Mouse (Mus musculus): ENCODE results near the gene Tnik. TPM values are rescaled to one million over a fixed set of nuclear protein-coding genes. Genes with fewer than 3 reads are reported as not detected.

Gene Tnik
- polyA plus RNA-seq, 1 experiment, result 23.6 TPM

DNA sequence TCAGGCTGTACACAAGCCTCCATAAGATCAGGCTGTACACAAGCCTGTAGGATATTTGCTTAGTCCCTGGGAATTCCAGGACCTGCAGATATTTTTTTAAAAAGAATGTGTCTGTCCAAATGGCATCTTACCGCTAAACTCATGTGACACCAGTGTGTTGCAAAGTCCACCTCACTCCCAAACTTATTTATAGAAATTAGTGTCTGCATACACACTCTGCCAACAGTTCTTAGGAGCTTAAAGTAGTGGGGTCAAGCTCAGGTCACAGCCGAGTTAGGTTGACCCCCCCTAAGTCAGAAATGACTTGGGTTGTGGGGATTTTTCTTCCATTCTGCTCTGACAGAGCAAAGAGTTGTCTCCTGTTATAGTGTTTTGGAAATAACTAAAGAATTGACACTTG lies 168.4 kb downstream of the Tnik start:
- no peak for DNase-seq
- Histone ChIP-seq H3K27me3 (ENCODE audit: control insufficient read depth, insufficient read depth, low read length) (no peaks in the 10 kb centered on the region), H3K4me1 (replicated peaks; ENCODE audit: control insufficient read depth, insufficient read depth, low read length) (no peaks in the 10 kb centered on the region), H3K36me3 (ENCODE audit: control insufficient read depth, insufficient read depth, low read length) (no peaks in the 10 kb centered on the region), H3K4me3 (ENCODE audit: control insufficient read depth, insufficient read depth, low read length) (no peak overlapping the region), H3K27ac (ENCODE audit: control insufficient read depth, insufficient read depth, low read length) (no peak overlapping the region)
- no peak for TF ChIP-seq CTCF (IDR thresholded peaks at IDR 0.05; ENCODE audit: borderline replicate concordance, control insufficient read depth, extremely low read depth, insufficient read depth, low read length, poor library complexity)
- no peak for TF ChIP-seq POLR2A (IDR thresholded peaks at IDR 0.05; ENCODE audit: control insufficient read depth, extremely low read depth, insufficient read depth, low read length, poor library complexity)
- WGBS, result 98% methylated on average over 2 of the region's 2 CpGs

DNA sequence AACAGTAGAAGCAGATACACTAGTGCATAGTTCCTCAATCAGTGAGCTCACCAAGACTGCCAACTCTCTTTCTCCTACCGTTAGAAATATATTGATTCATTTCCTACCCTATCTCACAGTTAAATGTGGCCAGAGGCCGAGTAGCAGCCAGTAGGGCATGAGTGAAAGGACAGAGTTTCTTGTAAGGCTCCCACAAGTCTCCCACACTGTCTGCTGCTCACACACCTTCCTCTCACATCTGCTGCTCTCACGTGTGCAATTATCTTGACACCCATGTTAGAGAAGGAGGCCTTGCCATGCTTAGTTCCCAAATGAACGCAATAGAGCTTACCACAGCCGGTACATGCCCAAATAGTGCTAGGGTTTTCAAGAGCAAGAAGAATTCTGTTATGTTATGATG lies 169.3 kb downstream of the Tnik start:
- WGBS, result 92% methylated on average over 5 of the region's 5 CpGs
- no peak overlapping the region for H3K27ac ChIP-seq (ENCODE audit: control insufficient read depth, insufficient read depth, low read length)
- H3K4me3 ChIP-seq (ENCODE audit: control insufficient read depth, insufficient read depth, low read length), result no peak overlapping the region
- H3K27me3 ChIP-seq (ENCODE audit: control insufficient read depth, insufficient read depth, low read length), result no peaks in the 10 kb centered on the region
- DNase-seq, result no peak
- no peaks in the 10 kb centered on the region for H3K4me1 ChIP-seq (replicated peaks; ENCODE audit: control insufficient read depth, insufficient read depth, low read length)
- no peaks in the 10 kb centered on the region for H3K36me3 ChIP-seq (ENCODE audit: control insufficient read depth, insufficient read depth, low read length)
- TF ChIP-seq CTCF (IDR thresholded peaks at IDR 0.05; ENCODE audit: borderline replicate concordance, control insufficient read depth, extremely low read depth, insufficient read depth, low read length, poor library complexity) (no peak), POLR2A (IDR thresholded peaks at IDR 0.05; ENCODE audit: control insufficient read depth, extremely low read depth, insufficient read depth, low read length, poor library complexity) (no peak)

DNA sequence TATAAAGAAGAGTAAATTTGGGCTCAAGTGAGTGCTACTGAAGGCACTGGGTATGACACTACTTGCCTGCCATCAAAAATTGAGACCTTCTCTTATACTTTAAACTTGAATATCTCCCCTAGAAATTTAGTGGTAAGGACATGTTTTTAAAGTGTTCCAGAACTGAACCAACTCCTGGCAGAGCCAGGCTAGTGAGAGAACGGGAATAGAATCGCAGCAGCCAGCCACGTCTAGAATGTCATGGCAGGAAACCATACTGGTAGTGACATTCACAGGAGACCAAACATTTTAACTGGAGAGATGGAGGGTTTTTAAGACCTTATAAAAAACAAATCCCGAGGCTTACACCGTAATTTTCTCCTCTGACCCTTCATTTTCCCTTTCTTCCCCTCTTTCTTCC lies 172.5 kb downstream of the Tnik start:
- Histone ChIP-seq H3K27me3 (ENCODE audit: control insufficient read depth, insufficient read depth, low read length) (no peaks in the 10 kb centered on the region), H3K36me3 (ENCODE audit: control insufficient read depth, insufficient read depth, low read length) (no peaks in the 10 kb centered on the region), H3K27ac (ENCODE audit: control insufficient read depth, insufficient read depth, low read length) (no peak overlapping the region), H3K4me3 (ENCODE audit: control insufficient read depth, insufficient read depth, low read length) (no peak overlapping the region), H3K4me1 (replicated peaks; ENCODE audit: control insufficient read depth, insufficient read depth, low read length) (no peaks in the 10 kb centered on the region)
- TF ChIP-seq CTCF (IDR thresholded peaks at IDR 0.05; ENCODE audit: borderline replicate concordance, control insufficient read depth, extremely low read depth, insufficient read depth, low read length, poor library complexity) (no peak), POLR2A (IDR thresholded peaks at IDR 0.05; ENCODE audit: control insufficient read depth, extremely low read depth, insufficient read depth, low read length, poor library complexity) (no peak)
- no peak for DNase-seq
- WGBS, result 98% methylated on average over 5 of the region's 5 CpGs

- 95% methylated on average over 5 of the region's 5 CpGs for WGBS
Measured at GRCm38 (mm10) chr3:28437429-28437828, 174.4 kb downstream of the Tnik start.

GRCm38 (mm10) chr3:28441545-28441944 lies 178.5 kb downstream of the Tnik start:
- Histone ChIP-seq H3K4me1 (replicated peaks; ENCODE audit: control insufficient read depth, insufficient read depth, low read length) (no peaks in the 10 kb centered on the region), H3K27me3 (ENCODE audit: control insufficient read depth, insufficient read depth, low read length) (no peaks in the 10 kb centered on the region), H3K36me3 (ENCODE audit: control insufficient read depth, insufficient read depth, low read length) (no peaks in the 10 kb centered on the region), H3K4me3 (ENCODE audit: control insufficient read depth, insufficient read depth, low read length) (no peak overlapping the region), H3K27ac (ENCODE audit: control insufficient read depth, insufficient read depth, low read length) (no peak overlapping the region)
- TF ChIP-seq CTCF (IDR thresholded peaks at IDR 0.05; ENCODE audit: borderline replicate concordance, control insufficient read depth, extremely low read depth, insufficient read depth, low read length, poor library complexity), result no peak
- TF ChIP-seq POLR2A (IDR thresholded peaks at IDR 0.05; ENCODE audit: control insufficient read depth, extremely low read depth, insufficient read depth, low read length, poor library complexity), result no peak
- 90% methylated on average over 4 of the region's 4 CpGs for WGBS
- DNase-seq, result no peak

More at GRCm38 (mm10) chr3:28437429-28437828, 174.4 kb downstream of the Tnik start:
- TF ChIP-seq POLR2A (IDR thresholded peaks at IDR 0.05; ENCODE audit: control insufficient read depth, extremely low read depth, insufficient read depth, low read length, poor library complexity), result no peak
- no peak for TF ChIP-seq CTCF (IDR thresholded peaks at IDR 0.05; ENCODE audit: borderline replicate concordance, control insufficient read depth, extremely low read depth, insufficient read depth, low read length, poor library complexity)
- H3K36me3 ChIP-seq (ENCODE audit: control insufficient read depth, insufficient read depth, low read length), result no peaks in the 10 kb centered on the region
- no peak for DNase-seq
- H3K27me3 ChIP-seq (ENCODE audit: control insufficient read depth, insufficient read depth, low read length), result no peaks in the 10 kb centered on the region
- H3K27ac ChIP-seq (ENCODE audit: control insufficient read depth, insufficient read depth, low read length), result no peak overlapping the region
- no peak overlapping the region for H3K4me3 ChIP-seq (ENCODE audit: control insufficient read depth, insufficient read depth, low read length)
- no peaks in the 10 kb centered on the region for H3K4me1 ChIP-seq (replicated peaks; ENCODE audit: control insufficient read depth, insufficient read depth, low read length)

DNA sequence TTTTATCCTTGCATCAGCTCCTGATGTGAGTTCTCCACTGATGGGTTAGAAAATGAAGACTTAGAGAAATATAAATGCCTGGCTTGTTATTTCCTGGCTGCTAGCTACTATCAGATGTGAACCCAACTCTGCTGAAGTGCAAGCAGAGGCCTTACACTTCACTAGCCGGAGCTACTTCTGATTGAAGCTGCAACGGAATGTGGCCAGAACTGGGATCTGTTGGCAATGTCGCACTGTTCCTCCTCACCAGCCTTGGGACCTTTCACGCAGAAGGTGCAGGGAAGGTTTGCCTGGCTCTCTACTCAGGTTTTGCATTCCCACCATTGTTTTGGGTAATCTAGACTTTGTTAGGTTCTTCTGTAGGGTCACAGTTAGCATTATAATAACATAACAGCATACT lies 179.1 kb downstream of the Tnik start:
- TF ChIP-seq CTCF (IDR thresholded peaks at IDR 0.05; ENCODE audit: borderline replicate concordance, control insufficient read depth, extremely low read depth, insufficient read depth, low read length, poor library complexity) (no peak), POLR2A (IDR thresholded peaks at IDR 0.05; ENCODE audit: control insufficient read depth, extremely low read depth, insufficient read depth, low read length, poor library complexity) (no peak)
- WGBS, result 97% methylated on average over 4 of the region's 4 CpGs
- H3K27me3 ChIP-seq (ENCODE audit: control insufficient read depth, insufficient read depth, low read length), result no peaks in the 10 kb centered on the region
- H3K36me3 ChIP-seq (ENCODE audit: control insufficient read depth, insufficient read depth, low read length), result no peaks in the 10 kb centered on the region
- H3K27ac ChIP-seq (ENCODE audit: control insufficient read depth, insufficient read depth, low read length), result no peak overlapping the region
- H3K4me1 ChIP-seq (replicated peaks; ENCODE audit: control insufficient read depth, insufficient read depth, low read length), result no peaks in the 10 kb centered on the region
- H3K4me3 ChIP-seq (ENCODE audit: control insufficient read depth, insufficient read depth, low read length), result no peak overlapping the region
- DNase-seq, result no peak

DNA sequence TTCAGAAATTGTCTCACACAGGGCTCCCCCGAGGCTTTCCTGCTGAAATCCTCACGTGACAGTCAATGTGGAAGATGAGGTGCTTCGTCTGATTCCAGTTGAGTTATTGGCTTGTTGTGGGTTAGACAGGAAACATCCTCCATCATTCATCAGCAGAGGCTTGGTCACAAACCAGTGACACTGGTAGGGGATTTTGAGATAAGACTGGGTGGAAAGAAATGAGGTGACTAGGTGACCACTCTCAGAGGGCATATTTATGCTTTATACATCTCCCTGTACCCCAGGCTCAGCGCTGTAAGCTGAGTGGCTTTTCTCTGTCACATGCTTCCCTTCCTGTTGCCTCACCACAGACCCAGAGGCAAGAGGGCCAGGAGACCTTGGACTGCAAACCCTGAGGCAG lies 184.9 kb downstream of the Tnik start:
- 65% methylated on average over 4 of the region's 4 CpGs for WGBS
- H3K4me3 ChIP-seq (ENCODE audit: control insufficient read depth, insufficient read depth, low read length), result no peak overlapping the region
- TF ChIP-seq POLR2A (IDR thresholded peaks at IDR 0.05; ENCODE audit: control insufficient read depth, extremely low read depth, insufficient read depth, low read length, poor library complexity), result no peak
- TF ChIP-seq CTCF (IDR thresholded peaks at IDR 0.05; ENCODE audit: borderline replicate concordance, control insufficient read depth, extremely low read depth, insufficient read depth, low read length, poor library complexity), result no peak
- H3K27me3 ChIP-seq (ENCODE audit: control insufficient read depth, insufficient read depth, low read length), result no peaks in the 10 kb centered on the region
- H3K4me1 ChIP-seq (replicated peaks; ENCODE audit: control insufficient read depth, insufficient read depth, low read length), result no peaks in the 10 kb centered on the region
- no peak overlapping the region for H3K27ac ChIP-seq (ENCODE audit: control insufficient read depth, insufficient read depth, low read length)
- DNase-seq, result no peak
- H3K36me3 ChIP-seq (ENCODE audit: control insufficient read depth, insufficient read depth, low read length), result no peaks in the 10 kb centered on the region

Measured in thymus, adult 2 months (tissue).